Mouse (Mus musculus): ENCODE measurements around the gene Slc8a3. TPM values are rescaled to one million over a fixed set of nuclear protein-coding genes. Genes with fewer than 3 reads are reported as not detected.

The Slc8a3 gene
- polyA plus RNA-seq, 1 experiment from 2014 or later, result 0.48 TPM

DNA sequence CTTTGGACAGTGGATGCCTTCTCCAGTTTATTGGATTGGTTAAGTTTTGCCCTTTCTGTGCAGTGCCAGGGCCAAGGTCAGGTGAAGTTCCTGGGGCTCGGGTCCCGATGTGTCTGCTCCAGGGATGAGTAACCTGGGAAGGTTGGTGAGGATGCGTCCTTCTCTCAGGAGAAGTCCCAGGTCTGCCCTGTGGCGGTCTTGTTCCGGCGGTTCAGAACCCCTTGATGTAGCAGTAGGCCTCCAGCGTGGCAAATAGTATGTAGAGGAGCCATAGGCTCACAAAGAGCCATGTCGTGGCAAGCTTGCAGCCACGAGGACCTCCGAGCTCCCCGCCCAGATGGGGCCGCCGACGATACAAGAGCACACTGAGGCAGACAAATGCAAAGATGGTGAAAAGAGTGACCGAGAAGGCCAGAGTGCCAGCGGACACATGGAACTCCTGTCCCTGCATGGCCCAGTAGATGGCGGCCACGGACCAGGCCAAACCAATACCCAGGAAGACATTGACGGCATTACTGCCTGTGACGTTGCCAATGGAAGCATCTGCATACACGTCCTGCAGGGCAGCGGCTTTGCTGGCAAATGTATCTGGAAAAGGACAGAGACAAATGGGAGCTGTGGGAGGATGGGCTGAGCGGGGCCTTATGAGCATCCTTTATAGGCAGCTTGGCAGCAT, 133.6 kb downstream of the Slc8a3 start:
- H3K4me2 ChIP-seq, result no peak overlapping the region
- H3K27me3 ChIP-seq, result peaks cover 6% of the 10 kb centered on the region; the same call in 1 of the 2 replicates
- H3K4me3 ChIP-seq (replicated peaks), result no peak overlapping the region
- no peak for ATAC-seq (replicated peaks; ENCODE audit: low FRiP score)
- H3K27ac ChIP-seq, result no peak overlapping the region
- H3K4me1 ChIP-seq, result no peaks in the 10 kb centered on the region
- no peaks in the 10 kb centered on the region for H3K9me3 ChIP-seq (replicated peaks)
- WGBS, result 28% methylated on average over 23 of the region's 23 CpGs
- no peaks in the 10 kb centered on the region for H3K36me3 ChIP-seq
- H3K9ac ChIP-seq, result no peak overlapping the region

DNA sequence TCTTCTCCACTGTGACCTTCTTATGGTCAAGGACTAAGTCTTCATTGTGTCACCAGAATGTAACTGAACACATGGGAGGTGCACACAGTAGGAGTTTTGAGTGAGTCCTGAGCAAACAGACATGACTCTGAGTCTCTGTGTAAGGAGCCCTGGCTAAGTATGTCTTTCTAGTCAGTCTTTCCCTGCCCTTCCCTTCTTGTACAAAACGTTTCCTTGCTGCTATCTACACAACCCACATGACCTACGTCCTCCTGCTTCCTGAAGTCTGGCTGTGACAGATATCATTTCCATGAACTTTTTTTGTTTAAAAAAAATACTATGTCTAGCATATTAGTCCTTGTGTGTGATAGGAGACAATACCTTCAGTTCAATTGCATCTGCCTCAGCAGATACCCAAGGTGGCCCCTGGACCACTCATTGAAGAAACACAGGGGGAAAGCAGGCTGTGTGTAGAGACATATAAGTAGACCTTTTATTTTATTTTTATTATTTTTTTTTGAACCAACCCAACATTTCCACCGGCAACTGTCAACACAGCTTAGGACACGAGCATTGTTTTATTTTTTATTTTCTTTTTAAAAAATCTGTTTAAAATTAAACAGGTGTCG, 135.4 kb downstream of the Slc8a3 start:
- Histone ChIP-seq H3K36me3 (no peaks in the 10 kb centered on the region), H3K4me2 (no peak overlapping the region), H3K27me3 (peaks cover 6% of the 10 kb centered on the region; the same call in 1 of the 2 replicates), H3K9ac (no peak overlapping the region), H3K9me3 (replicated peaks) (no peaks in the 10 kb centered on the region), H3K4me1 (no peaks in the 10 kb centered on the region), H3K27ac (no peak overlapping the region), H3K4me3 (replicated peaks) (no peak overlapping the region)
- no peak for ATAC-seq (replicated peaks; ENCODE audit: low FRiP score)
- 62% methylated on average over 5 of the region's 5 CpGs for WGBS

DNA sequence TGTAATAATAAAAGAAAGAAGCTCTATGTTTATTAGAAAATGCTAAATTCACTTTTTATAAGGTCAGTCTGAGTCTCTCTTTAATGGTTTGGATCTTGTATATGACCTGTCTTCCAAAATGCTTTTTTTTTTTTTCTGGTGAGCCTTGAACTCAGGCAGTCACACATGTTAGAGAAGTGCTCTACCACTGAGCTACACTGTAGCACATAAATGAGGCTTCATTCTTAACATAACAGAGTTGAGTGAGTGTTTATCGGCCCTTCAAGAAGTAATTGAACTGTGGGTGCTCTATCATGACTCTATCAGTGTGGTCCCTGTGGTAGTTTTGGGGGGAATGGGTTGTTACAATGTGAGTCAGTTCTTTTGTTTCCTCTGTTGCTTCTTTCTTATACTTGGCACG, 139.0 kb downstream of the Slc8a3 start:
- Histone ChIP-seq H3K9ac (no peak overlapping the region), H3K4me2 (no peak overlapping the region), H3K27me3 (peaks cover 3% of the 10 kb centered on the region; the same call in 1 of the 2 replicates), H3K27ac (no peak overlapping the region), H3K9me3 (replicated peaks) (no peaks in the 10 kb centered on the region), H3K4me3 (replicated peaks) (no peak overlapping the region), H3K4me1 (no peaks in the 10 kb centered on the region), H3K36me3 (no peaks in the 10 kb centered on the region)
- ATAC-seq (replicated peaks; ENCODE audit: low FRiP score), result no peak
- WGBS, result 82% methylated on average over 2 of the region's 2 CpGs

DNA sequence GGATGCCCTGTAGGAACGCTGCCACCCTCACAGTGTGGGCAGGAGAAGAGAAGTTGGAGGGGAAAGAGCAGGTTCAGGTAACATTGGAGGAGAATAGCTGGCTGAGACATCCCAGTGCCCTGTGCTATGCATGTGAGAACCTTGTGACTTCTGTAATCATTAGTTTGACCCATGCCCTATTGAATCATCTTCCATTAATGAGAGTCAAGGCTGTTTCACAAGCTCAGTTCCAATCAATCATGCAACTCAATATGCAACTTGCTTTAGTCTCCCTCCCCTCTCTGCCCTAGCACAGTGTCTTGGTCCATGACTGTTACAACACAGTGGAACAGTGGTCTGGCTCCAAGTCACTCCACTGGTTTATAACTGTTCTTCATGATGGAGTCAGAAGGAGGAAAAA, 143.3 kb downstream of the Slc8a3 start:
- Histone ChIP-seq H3K4me1 (no peaks in the 10 kb centered on the region), H3K9ac (no peak overlapping the region), H3K9me3 (replicated peaks) (no peaks in the 10 kb centered on the region), H3K36me3 (no peaks in the 10 kb centered on the region), H3K4me3 (replicated peaks) (no peak overlapping the region), H3K4me2 (no peak overlapping the region), H3K27ac (no peak overlapping the region), H3K27me3 (peaks cover 2% of the 10 kb centered on the region; the same call in 1 of the 2 replicates)
- no peak for ATAC-seq (replicated peaks; ENCODE audit: low FRiP score)
- 92% methylated on average over 1 of the region's 1 CpGs for WGBS

DNA sequence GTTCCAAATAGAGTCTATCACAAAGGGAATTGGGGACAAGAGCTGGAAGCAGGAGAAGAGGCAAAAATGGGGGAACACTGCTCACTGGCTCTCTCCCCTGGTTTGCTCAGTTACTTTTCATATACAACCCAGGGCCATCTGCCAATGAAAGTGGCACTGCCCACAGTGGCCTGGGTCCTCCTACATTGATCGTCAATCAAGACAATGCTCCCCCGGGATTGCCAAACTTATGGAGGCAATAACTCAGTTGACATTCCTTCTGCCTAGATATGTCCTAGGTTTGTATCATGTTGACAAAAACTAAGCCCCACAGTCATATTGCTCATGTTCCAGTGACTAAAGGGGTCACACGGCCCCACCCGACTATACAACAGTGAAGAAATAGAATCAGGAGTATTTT, 144.0 kb downstream of the Slc8a3 start:
- Histone ChIP-seq H3K9ac (no peak overlapping the region), H3K4me1 (no peaks in the 10 kb centered on the region), H3K27ac (no peak overlapping the region), H3K4me3 (replicated peaks) (no peak overlapping the region), H3K36me3 (no peaks in the 10 kb centered on the region), H3K9me3 (replicated peaks) (no peaks in the 10 kb centered on the region), H3K4me2 (no peak overlapping the region), H3K27me3 (no peaks in the 10 kb centered on the region)
- ATAC-seq (replicated peaks; ENCODE audit: low FRiP score), result no peak
- WGBS, result 92% methylated on average over 4 of the region's 4 CpGs

DNA sequence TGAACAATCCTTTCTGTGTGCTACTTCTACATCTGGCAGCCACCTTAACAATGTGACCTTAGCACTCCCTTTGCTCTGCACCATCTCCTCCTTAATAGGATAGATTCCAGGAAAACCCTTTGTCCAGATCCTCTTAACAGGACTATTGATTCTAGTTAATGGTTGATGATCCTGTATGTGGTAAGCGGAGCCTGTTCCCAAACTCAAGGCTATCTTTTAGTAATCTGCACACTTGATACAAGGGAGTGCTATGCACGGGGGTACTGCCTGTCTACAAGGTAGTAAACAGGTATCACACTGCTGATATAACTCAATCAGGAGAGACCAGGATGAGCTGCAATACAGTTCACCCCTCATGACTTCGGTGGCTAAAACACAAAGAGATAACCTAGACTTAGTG, 144.6 kb downstream of the Slc8a3 start:
- Histone ChIP-seq H3K4me1 (no peaks in the 10 kb centered on the region), H3K4me3 (replicated peaks) (no peak overlapping the region), H3K27ac (no peak overlapping the region), H3K36me3 (no peaks in the 10 kb centered on the region), H3K9me3 (replicated peaks) (no peaks in the 10 kb centered on the region), H3K4me2 (no peak overlapping the region), H3K27me3 (no peaks in the 10 kb centered on the region), H3K9ac (no peak overlapping the region)
- no peak for ATAC-seq (replicated peaks; ENCODE audit: low FRiP score)
- WGBS, result 81% methylated on average over 3 of the region's 3 CpGs

DNA sequence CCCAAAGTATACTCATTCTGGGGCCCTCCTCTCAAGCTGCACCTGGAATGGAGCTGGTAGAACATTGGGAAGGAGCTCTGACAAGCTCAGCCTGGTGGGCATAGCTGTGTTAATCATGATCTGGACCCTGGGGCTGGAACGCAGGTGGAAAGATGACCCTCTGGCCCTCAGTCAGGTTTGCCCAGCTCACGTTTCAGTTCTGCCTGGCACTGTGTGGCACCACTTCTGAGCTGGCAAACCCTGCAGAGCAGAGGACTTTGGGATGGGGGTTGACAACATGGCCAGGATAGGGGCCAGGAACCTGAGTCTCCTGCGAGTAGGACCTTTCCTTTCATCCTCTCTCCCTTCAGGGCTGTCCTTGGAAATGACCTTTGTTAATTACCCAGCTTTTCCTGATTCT, 146.3 kb downstream of the Slc8a3 start:
- no peaks in the 10 kb centered on the region for H3K9me3 ChIP-seq (replicated peaks)
- H3K4me2 ChIP-seq, result no peak overlapping the region
- WGBS, result 79% methylated on average over 3 of the region's 3 CpGs
- H3K9ac ChIP-seq, result no peak overlapping the region
- H3K36me3 ChIP-seq, result no peaks in the 10 kb centered on the region
- peaks cover under 1% of the 10 kb centered on the region; the same call in 1 of the 2 replicates for H3K27me3 ChIP-seq
- H3K4me1 ChIP-seq, result no peaks in the 10 kb centered on the region
- H3K27ac ChIP-seq, result no peak overlapping the region
- no peak for ATAC-seq (replicated peaks; ENCODE audit: low FRiP score)
- no peak overlapping the region for H3K4me3 ChIP-seq (replicated peaks)

DNA sequence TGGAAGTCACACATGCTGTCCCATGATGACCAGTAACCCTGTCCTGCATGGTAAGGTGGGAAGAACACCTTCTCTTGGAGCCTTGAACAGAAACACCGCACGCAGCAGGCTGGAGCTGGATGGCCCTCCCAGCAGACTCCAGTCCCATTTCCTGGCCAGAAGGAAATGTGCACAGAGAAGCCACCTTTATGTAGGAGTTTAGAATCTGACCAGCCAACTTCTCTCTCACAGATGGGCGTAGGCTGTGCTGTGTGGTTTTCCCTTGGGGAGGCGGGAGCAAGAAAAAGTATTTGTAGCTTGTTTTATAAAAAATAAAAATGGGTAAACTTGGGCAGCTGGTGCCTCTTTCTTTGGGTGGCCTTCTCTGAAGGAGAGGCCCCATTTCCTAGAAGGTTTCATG, 146.9 kb downstream of the Slc8a3 start:
- H3K9me3 ChIP-seq (replicated peaks), result no peaks in the 10 kb centered on the region
- no peak overlapping the region for H3K4me3 ChIP-seq (replicated peaks)
- H3K4me2 ChIP-seq, result no peak overlapping the region
- no peak overlapping the region for H3K9ac ChIP-seq
- 83% methylated on average over 4 of the region's 4 CpGs for WGBS
- no peaks in the 10 kb centered on the region for H3K36me3 ChIP-seq
- peaks cover 6% of the 10 kb centered on the region; the same call in 1 of the 2 replicates for H3K27me3 ChIP-seq
- no peaks in the 10 kb centered on the region for H3K4me1 ChIP-seq
- no peak overlapping the region for H3K27ac ChIP-seq
- no peak for ATAC-seq (replicated peaks; ENCODE audit: low FRiP score)

DNA sequence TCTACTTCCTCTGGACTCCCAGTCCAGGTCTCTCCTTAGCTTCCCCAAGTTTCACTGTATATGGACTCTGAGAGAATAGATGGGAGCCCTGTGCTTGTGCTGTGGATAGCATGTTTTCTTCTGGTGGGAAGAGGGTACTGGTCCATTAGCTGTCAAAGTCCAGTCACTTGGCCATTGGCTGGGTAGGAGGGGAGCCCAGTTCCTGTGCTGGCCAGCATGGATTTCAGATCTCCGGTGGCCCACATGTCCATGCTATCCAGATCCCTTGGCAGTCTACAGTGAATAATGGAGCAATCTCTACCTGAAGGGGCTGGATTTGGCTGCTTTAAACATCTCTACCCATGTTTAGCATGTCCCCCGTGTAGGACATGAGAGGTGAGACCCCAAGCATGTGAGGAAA, 148.0 kb downstream of the Slc8a3 start:
- Histone ChIP-seq H3K27me3 (peaks cover 18% of the 10 kb centered on the region; the same call in 1 of the 2 replicates), H3K27ac (no peak overlapping the region), H3K4me2 (no peak overlapping the region), H3K9ac (no peak overlapping the region), H3K9me3 (replicated peaks) (no peaks in the 10 kb centered on the region), H3K36me3 (no peaks in the 10 kb centered on the region), H3K4me3 (replicated peaks) (no peak overlapping the region), H3K4me1 (no peaks in the 10 kb centered on the region)
- WGBS, result 86% methylated on average over 2 of the region's 2 CpGs
- no peak for ATAC-seq (replicated peaks; ENCODE audit: low FRiP score)

DNA sequence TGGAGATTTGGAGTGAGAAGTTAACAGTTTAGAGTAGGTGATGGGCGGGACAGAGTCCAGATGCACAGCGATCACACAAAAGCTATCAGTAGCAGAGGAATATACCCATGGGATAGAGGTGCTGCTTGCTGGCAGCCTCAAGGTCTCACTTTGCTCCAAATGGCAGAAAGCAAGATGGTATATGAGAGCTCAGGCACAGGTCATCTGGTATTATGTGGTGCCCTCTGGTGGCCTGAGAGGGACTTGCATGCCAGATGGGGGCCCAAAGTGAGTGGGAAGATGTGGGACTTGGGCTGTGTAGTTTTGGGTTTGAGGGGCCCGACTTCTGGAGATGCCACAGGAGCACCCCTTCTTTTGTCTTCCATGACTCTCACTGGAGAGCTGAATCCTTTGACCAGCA, 150.9 kb downstream of the Slc8a3 start:
- no peak overlapping the region for H3K27ac ChIP-seq
- H3K4me1 ChIP-seq, result no peaks in the 10 kb centered on the region
- peaks cover 27% of the 10 kb centered on the region for H3K27me3 ChIP-seq
- no peaks in the 10 kb centered on the region for H3K9me3 ChIP-seq (replicated peaks)
- no peak for ATAC-seq (replicated peaks; ENCODE audit: low FRiP score)
- no peak overlapping the region for H3K4me2 ChIP-seq
- no peaks in the 10 kb centered on the region for H3K36me3 ChIP-seq
- no peak overlapping the region for H3K4me3 ChIP-seq (replicated peaks)
- no peak overlapping the region for H3K9ac ChIP-seq
- WGBS, result 62% methylated on average over 3 of the region's 3 CpGs

DNA sequence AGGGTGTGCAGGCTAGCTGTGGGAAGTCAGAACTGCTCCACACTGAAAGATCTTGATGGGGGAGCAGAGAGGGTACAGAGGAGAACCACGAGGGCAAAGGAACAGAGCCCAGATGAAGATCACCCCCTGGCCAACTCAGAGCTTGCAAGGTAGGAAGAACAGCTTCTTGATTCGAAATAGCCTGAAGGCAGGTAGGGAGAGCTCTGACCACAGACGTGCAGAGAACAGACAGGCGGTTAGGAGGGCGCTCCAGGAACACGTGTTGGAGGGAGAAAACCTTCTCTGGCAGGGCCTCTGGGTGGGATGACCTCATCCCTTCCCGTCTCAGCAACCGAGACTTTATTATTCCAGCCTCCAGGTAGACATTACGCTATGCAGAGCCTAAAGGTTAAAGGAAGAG, 157.7 kb downstream of the Slc8a3 start:
- H3K4me1 ChIP-seq, result 0 out of 2 replicates have a peak, but pooled peaks cover 6% of the 10 kb centered on the region
- no peak overlapping the region for H3K4me2 ChIP-seq
- ATAC-seq (replicated peaks; ENCODE audit: low FRiP score), result no peak
- no peak overlapping the region for H3K9ac ChIP-seq
- H3K9me3 ChIP-seq (replicated peaks), result no peaks in the 10 kb centered on the region
- H3K27me3 ChIP-seq, result peaks cover 70% of the 10 kb centered on the region
- H3K36me3 ChIP-seq, result no peaks in the 10 kb centered on the region
- H3K27ac ChIP-seq, result no peak overlapping the region
- 48% methylated on average over 9 of the region's 9 CpGs for WGBS
- no peak overlapping the region for H3K4me3 ChIP-seq (replicated peaks)

DNA sequence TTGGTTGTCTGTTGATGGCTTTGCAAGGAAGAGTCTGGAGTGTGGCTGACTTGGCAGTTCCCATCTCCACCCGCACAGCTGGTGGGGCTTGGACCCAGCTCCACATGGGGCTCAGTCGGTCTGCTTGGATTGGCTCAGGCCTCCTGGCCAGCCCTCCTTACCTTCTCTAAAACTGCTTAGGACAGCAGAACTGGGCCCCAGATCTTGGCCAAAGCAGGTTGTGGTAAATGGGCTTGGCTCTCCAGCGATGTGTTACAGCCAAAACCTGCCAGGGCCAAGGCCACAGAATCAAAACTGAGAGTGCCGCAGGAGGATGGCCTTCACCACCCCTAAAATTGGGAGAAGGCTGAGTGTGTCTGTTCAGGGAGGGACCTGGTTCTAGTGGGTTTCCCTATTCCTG, 159.1 kb downstream of the Slc8a3 start:
- Histone ChIP-seq H3K4me2 (no peak overlapping the region), H3K4me1 (0 out of 2 replicates have a peak, but pooled peaks cover 6% of the 10 kb centered on the region), H3K36me3 (no peaks in the 10 kb centered on the region), H3K27me3 (peaks cover 77% of the 10 kb centered on the region), H3K4me3 (replicated peaks) (no peak overlapping the region), H3K9ac (no peak overlapping the region), H3K9me3 (replicated peaks) (no peaks in the 10 kb centered on the region), H3K27ac (no peak overlapping the region)
- ATAC-seq (replicated peaks; ENCODE audit: low FRiP score), result no peak
- 96% methylated on average over 4 of the region's 4 CpGs for WGBS
